Mouse (Mus musculus) bone marrow macrophage, adult 2 months (primary cell): ENCODE results near the gene Nacc1. TPM values are rescaled to one million over a fixed set of nuclear protein-coding genes. Genes with fewer than 3 reads are reported as not detected.
"Not testable (repeated sequence)": the region's sequence is repeated elsewhere in the genome, so short reads cannot be mapped to it uniquely, and the experiment has no call there.

ENCODE experiments used
- H3K27ac ChIP-seq: 2 replicates; pipeline ENCODE4 v1.5.1; 2012; ENCODE audit warnings: low read depth, low read length; ENCODE audit not compliant: insufficient read depth
- H3K4me1 ChIP-seq: 2 replicates; pipeline ENCODE4 v1.6.1; 2012; ENCODE audit warnings: low read length; ENCODE audit not compliant: control insufficient read depth, insufficient read depth
- H3K4me3 ChIP-seq: 2 replicates; pipeline ENCODE4 v1.5.1; 2012; ENCODE audit warnings: mild to moderate bottlenecking, low read length, moderate library complexity; ENCODE audit not compliant: insufficient read depth
- CTCF ChIP-seq: IDR thresholded peaks from 2 replicates; pipeline ENCODE4 v1.5.1; 2012; ENCODE audit warnings: low read depth, mild to moderate bottlenecking, low read length, moderate library complexity
- POLR2A ChIP-seq: IDR thresholded peaks from 2 replicates; pipeline ENCODE4 v1.6.1; 2012; ENCODE audit warnings: mild to moderate bottlenecking, low read depth, low read length, borderline replicate concordance
- polyA plus RNA-seq: library from polyadenylated mRNA; stranded (reverse); fragments of >200 nt; gene quantifications from 2 replicates; pipeline ENCODE4 v1.2.4, GENCODE M21; 2012; ENCODE audit not compliant: missing spikeins, insufficient read depth, insufficient read length

The Nacc1 gene
- polyA plus RNA-seq, 1 experiment, result 35.2 TPM

GRCm38 (mm10) chr8:84637946-84638554 is 49.6 kb downstream of the Nacc1 start:
- no peak for TF ChIP-seq POLR2A
- no peak for TF ChIP-seq CTCF
- Histone ChIP-seq H3K27ac (no peak overlapping the region), H3K4me1 (peaks cover 4% of the 10 kb centered on the region; the same call in 1 of the 2 replicates), H3K4me3 (peak overlapping the region; percentile 64)

- Histone ChIP-seq H3K27ac (no peak overlapping the region), H3K4me3 (no peak overlapping the region), H3K4me1 (peaks cover 4% of the 10 kb centered on the region; the same call in 1 of the 2 replicates)
- TF ChIP-seq CTCF (no peak), POLR2A (no peak)
These were observed 51.5 kb downstream of the Nacc1 start for GRCm38 (mm10) chr8:84636051-84636691.

DNA sequence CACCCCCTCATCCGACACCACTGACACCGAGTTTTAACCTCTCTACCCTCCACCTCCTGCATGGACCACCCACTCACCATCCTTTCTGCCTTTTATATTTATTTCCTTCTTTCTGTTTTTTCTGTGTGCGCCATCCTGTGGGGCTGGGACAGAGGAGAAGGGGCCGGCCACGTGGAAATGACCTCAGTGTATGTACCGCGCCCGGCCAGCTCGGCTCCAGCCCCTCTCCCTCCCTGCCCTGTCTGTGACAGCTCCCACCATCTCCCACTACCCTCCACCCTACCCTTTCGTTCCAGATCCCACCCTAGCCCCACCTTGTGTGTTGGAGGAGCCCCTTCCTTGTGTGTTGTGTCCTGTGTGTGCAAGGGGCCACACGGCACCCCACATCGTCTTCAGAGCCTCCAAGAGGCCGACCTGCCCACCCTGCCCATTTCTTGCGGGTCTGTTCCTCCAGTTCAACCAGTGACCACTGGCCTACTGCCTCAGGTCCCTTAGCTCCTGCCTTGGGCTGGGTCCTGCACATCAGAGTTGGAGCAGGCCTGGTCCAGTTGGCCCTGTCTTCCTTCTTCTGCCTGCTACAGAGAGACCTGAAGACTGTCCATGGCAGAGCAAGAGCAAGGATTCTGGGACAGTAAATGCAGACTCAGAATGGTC is 52.1 kb downstream of the Nacc1 start:
- TF ChIP-seq CTCF (no peak), POLR2A (no peak)
- H3K4me3 ChIP-seq, result no peak overlapping the region
- H3K4me1 ChIP-seq, result peaks cover 4% of the 10 kb centered on the region; the same call in 1 of the 2 replicates
- no peak overlapping the region for H3K27ac ChIP-seq

DNA sequence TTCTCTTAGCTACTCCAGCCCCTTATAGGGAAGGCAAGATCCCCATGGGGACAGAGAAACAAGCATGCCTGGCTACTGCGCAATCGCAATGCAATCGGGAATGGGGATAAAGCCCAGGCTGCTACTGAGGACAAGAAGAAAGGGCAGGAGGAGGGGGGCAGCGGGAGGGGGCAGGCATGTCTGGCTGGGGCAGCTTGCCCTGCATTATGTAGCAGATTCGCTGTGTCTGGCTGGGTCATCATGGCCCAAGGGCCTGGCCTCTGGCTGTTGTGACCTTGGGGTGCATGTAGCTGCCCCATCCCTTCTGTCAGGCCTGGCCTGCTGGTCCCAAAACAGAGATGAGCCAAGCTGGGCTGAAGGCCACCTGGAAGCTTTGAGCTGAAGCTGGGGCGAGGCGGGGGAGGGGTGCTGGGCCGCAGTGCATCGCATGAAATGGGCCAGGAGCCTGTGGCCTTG is 52.8 kb downstream of the Nacc1 start:
- Histone ChIP-seq H3K4me3 (no peak overlapping the region), H3K27ac (no peak overlapping the region), H3K4me1 (0 out of 2 replicates have a peak, but pooled peaks cover 2% of the 10 kb centered on the region)
- no peak for TF ChIP-seq CTCF
- TF ChIP-seq POLR2A, result no peak

DNA sequence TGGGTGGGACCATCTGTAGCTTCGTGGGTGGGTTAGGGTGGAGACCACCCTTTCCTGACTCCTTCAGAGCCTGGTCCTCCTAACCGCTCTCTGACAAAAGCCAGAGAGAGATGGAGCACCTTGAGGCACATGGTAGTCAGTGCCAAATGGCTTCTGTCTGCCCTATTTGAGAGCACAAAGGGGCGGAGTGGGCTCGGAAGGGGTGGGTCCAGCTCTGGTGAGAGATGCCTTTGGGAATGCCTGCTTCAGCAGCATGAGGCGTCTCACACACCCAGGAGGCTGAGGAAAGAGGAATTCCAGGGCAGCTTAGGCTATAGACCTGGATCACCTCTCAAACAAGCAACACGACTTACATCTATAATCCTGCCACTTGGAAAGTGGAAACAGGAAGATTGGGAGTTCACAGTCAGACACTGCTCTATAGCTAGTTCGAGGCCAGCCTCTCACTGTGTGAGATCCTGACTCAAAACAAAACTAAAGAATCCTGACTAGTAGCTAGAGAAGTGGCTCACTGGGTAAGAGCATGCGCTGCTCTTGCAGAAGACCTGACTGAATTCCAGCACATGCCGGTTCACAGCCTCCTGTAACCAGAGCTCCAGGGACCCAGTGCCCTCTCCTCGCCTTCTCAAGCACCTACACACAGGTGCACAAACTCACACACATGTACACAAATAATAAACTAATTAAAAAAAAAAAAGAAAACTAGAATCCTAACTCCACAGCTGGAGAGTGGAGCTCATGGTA is 53.6 kb downstream of the Nacc1 start:
- no peak for TF ChIP-seq CTCF
- TF ChIP-seq POLR2A, result no peak
- no peak overlapping the region for H3K4me3 ChIP-seq
- H3K27ac ChIP-seq, result no peak overlapping the region
- 0 out of 2 replicates have a peak, but pooled peaks cover 2% of the 10 kb centered on the region for H3K4me1 ChIP-seq

- Histone ChIP-seq H3K4me3 (no peak overlapping the region), H3K27ac (no peak overlapping the region), H3K4me1 (no peaks in the 10 kb centered on the region)
- TF ChIP-seq CTCF (no peak), POLR2A (no peak)
These were observed 55.8 kb downstream of the Nacc1 start for GRCm38 (mm10) chr8:84631813-84632212.

- Histone ChIP-seq H3K27ac (no peak overlapping the region), H3K4me3 (no peak overlapping the region), H3K4me1 (no peaks in the 10 kb centered on the region)
- TF ChIP-seq CTCF, result no peak
- TF ChIP-seq POLR2A, result no peak
These were observed 57.5 kb downstream of the Nacc1 start for GRCm38 (mm10) chr8:84630145-84630544.

- no peaks in the 10 kb centered on the region for H3K4me1 ChIP-seq
- H3K4me3 ChIP-seq, result no peak overlapping the region
- TF ChIP-seq CTCF (no peak), POLR2A (no peak)
- no peak overlapping the region for H3K27ac ChIP-seq
These were observed 58.1 kb downstream of the Nacc1 start for GRCm38 (mm10) chr8:84629586-84629985.

DNA sequence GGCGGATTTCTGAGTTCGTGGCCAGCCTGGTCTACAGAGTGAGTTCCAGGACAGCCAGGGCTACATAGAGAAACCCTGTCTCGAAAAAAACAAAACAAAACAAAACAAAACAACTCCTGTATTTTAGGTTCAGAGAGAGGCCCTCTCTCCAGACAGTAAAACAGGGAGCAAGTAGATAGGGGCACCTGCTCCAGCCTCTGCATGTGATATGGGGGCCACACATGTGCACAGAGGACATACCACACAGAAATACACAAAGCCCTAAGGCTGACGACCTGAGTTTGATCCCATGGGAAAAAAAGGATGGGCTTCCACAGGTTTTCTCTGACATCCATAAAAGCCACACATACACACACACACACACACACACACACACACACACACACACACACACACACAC is 64.2 kb downstream of the Nacc1 start:
- H3K4me3 ChIP-seq, H3K4me1 ChIP-seq, H3K27ac ChIP-seq: not testable (repeated sequence)
